Mouse (Mus musculus) forebrain, embryonic 12.5 days (tissue): Measurements from ENCODE around the gene Arl8b. TPM values are rescaled to one million over a fixed set of nuclear protein-coding genes. Genes with fewer than 3 reads are reported as not detected.
"Not testable (repeated sequence)": the region's sequence is repeated elsewhere in the genome, so short reads cannot be mapped to it uniquely, and the experiment has no call there.

Source experiments
- ATAC-seq: fragments of 200-750 bp; cut with Nextera tagmentation; 2 replicates; pipeline ENCODE4 v1.8.0; 2017; ENCODE audit warnings: moderate TSS enrichment; ENCODE audit not compliant: low FRiP score
- H3K27ac ChIP-seq: fragments of 300-500 bp; sonication (generic); 2 replicates; pipeline ENCODE4 v1.5.1; 2016; ENCODE audit warnings: mild to moderate bottlenecking
- H3K27me3 ChIP-seq: fragments of 300-500 bp; sonication (generic); 2 replicates; pipeline ENCODE4 v1.6.1; 2016; ENCODE audit warnings: mild to moderate bottlenecking
- H3K36me3 ChIP-seq: fragments of 300-500 bp; sonication (generic); replicated peaks from 2 replicates; pipeline ENCODE4 v1.6.1; 2016; ENCODE audit warnings: mild to moderate bottlenecking
- H3K4me1 ChIP-seq: fragments of 300-500 bp; sonication (generic); 2 replicates; pipeline ENCODE4 v1.6.1; 2016
- H3K4me2 ChIP-seq: fragments of 300-500 bp; sonication (generic); 2 replicates; pipeline ENCODE4 v1.6.1; 2016; ENCODE audit warnings: mild to moderate bottlenecking, moderate library complexity
- H3K4me3 ChIP-seq: fragments of 300-500 bp; sonication (generic); replicated peaks from 2 replicates; pipeline ENCODE4 v1.5.1; 2016; ENCODE audit warnings: mild to moderate bottlenecking
- H3K9ac ChIP-seq: fragments of 300-500 bp; sonication (generic); 2 replicates; pipeline ENCODE4 v1.6.1; 2016; ENCODE audit warnings: mild to moderate bottlenecking
- H3K9me3 ChIP-seq: fragments of 300-500 bp; sonication (generic); 2 replicates; pipeline ENCODE4 v1.6.1; 2016
- WGBS: fragments of 180-500 bp; shearing (Covaris S2); methylation state at CpG from one replicate; pipeline ENCODE4 v1.1.7; 2016; 5-methylcytosine and 5-hydroxymethylcytosine counted together
- polyA plus RNA-seq: library from polyadenylated mRNA; unstranded; fragments of >200 nt; fragmentation: Nextera tagmentation; extraction: Ambion mirVana; gene quantifications from 2 replicates; pipeline ENCODE4 v1.2.1, GENCODE M21; 2016

Arl8b gene
- polyA plus RNA-seq, 1 experiment from 2014 or later, result 81.8 TPM

DNA sequence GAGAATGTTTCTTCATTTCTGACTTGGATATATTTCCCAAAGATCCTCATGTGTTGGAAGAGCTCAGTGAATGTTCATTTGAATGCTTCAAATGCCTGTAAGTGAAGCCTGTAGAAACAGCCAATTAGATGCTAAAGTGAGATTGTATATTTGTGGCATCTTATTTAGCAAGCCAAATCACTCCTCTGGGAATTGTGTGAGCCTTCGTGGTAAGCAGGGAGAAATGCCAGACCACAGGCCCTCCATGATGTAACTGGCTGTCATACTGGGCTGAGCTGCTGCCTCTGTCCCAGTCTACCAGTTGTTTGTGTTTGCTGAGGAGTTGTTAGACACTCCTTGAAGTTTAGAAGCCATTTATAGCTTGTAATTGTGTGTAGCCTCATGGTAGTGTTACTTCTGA lies 60.8 kb downstream of the Arl8b start:
- Histone ChIP-seq H3K9me3 (no peaks in the 10 kb centered on the region), H3K4me3 (no peak overlapping the region), H3K4me2 (no peak overlapping the region), H3K4me1 (no peaks in the 10 kb centered on the region), H3K27ac (no peak overlapping the region), H3K36me3 (peaks cover 48% of the 10 kb centered on the region), H3K9ac (no peak overlapping the region), H3K27me3 (no peaks in the 10 kb centered on the region)
- 96% methylated on average over 1 of the region's 1 CpGs for whole genome bisulfite sequencing
- no peak for ATAC-seq

DNA sequence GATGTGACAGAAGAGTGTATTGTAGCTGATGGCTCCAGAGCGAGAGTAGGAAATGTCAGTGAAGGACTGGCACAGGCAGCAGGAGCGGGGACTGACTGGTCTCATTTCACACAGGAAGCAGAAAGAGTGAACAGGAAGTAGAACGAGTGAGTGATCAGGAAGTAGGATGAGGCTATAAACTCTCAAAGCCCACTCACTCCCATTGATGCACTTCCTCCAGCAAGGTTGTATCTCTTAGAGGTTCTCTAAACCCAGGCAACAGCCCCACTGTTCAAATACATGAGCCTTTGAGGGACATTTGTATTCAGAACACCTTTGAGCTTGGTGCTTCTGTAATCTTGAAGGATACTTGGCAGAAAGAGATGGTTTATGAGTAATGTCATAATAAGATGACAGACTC lies 61.2 kb downstream of the Arl8b start:
- H3K36me3 ChIP-seq, result peaks cover 52% of the 10 kb centered on the region
- H3K9me3 ChIP-seq, result no peaks in the 10 kb centered on the region
- no peak overlapping the region for H3K4me3 ChIP-seq
- no peaks in the 10 kb centered on the region for H3K4me1 ChIP-seq
- H3K9ac ChIP-seq, result no peak overlapping the region
- H3K4me2 ChIP-seq, result no peak overlapping the region
- H3K27me3 ChIP-seq, result no peaks in the 10 kb centered on the region
- WGBS, result 82% methylated on average over 3 of the region's 3 CpGs
- ATAC-seq, result no peak
- no peak overlapping the region for H3K27ac ChIP-seq

DNA sequence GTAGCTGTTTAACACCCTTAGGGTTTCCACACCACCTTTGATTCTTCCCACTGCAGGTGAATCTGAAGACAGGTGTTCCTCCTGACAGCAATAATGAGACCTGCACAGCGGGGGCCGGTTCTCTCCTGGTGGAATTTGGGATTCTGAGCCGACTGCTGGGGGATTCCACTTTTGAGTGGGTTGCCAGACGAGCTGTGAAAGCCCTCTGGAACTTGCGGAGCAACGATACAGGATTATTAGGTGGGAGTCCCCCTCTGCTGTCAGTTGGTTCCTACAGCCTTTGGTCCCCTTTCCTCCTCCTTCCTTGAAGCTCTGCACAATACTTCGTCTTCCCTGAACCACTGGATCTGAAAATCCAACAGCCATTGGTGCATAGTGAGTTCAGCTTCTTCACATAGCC lies 61.9 kb downstream of the Arl8b start:
- Histone ChIP-seq H3K36me3 (peaks cover 50% of the 10 kb centered on the region), H3K4me3 (no peak overlapping the region), H3K4me1 (no peaks in the 10 kb centered on the region), H3K9ac (no peak overlapping the region), H3K27me3 (no peaks in the 10 kb centered on the region), H3K4me2 (no peak overlapping the region), H3K27ac (no peak overlapping the region), H3K9me3 (no peaks in the 10 kb centered on the region)
- WGBS, result 91% methylated on average over 7 of the region's 7 CpGs
- ATAC-seq, result no peak

DNA sequence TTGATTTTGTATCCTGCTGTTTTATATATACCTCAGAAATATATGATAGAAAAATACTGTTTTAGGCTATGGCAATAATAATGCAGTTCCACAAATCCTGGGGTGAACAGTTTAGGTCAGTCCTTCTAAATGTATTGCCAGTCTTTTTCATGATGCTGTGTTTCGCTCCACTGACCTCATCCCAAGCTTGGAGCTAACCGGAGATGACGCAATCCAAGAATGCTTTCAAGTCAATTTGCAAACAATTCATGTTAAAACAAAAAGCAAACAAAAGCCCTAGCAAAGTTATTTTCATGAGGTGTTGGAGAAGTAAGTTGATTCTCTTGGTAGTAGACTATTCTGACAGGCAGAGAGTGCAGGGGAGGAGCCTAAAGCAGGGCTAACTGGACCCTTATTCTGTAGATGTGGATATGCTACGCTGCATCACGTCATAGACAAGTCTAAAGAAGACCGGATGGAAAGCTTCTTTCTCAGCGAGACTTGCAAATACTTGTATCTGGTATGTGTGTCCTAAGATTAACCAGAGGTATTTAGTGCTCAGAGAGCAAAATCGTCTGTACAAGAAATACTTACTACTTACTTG lies 69.3 kb downstream of the Arl8b start:
- WGBS, result 96% methylated on average over 8 of the region's 8 CpGs
- H3K27ac ChIP-seq, result no peak overlapping the region
- no peak overlapping the region for H3K4me2 ChIP-seq
- no peaks in the 10 kb centered on the region for H3K9me3 ChIP-seq
- peaks cover 74% of the 10 kb centered on the region for H3K36me3 ChIP-seq
- no peak overlapping the region for H3K9ac ChIP-seq
- ATAC-seq, result no peak
- no peak overlapping the region for H3K4me3 ChIP-seq
- no peaks in the 10 kb centered on the region for H3K27me3 ChIP-seq
- no peaks in the 10 kb centered on the region for H3K4me1 ChIP-seq

GRCm38 (mm10) chr6:108852986-108853385 lies 70.1 kb downstream of the Arl8b start:
- Histone ChIP-seq H3K27me3 (no peaks in the 10 kb centered on the region), H3K4me3 (no peak overlapping the region), H3K9ac (no peak overlapping the region), H3K4me2 (no peak overlapping the region), H3K9me3 (no peaks in the 10 kb centered on the region), H3K36me3 (peaks cover 69% of the 10 kb centered on the region), H3K4me1 (no peaks in the 10 kb centered on the region), H3K27ac (no peak overlapping the region)
- no peak for ATAC-seq
- 93% methylated on average over 5 of the region's 5 CpGs for WGBS

- no peaks in the 10 kb centered on the region for H3K4me1 ChIP-seq
- no peak overlapping the region for H3K4me3 ChIP-seq
- no peaks in the 10 kb centered on the region for H3K27me3 ChIP-seq
- no peak for ATAC-seq
- H3K4me2 ChIP-seq, result no peak overlapping the region
- peaks cover 30% of the 10 kb centered on the region for H3K36me3 ChIP-seq
- H3K9me3 ChIP-seq, result peaks cover 4% of the 10 kb centered on the region; the same call in 1 of the 2 replicates
- WGBS, result 95% methylated on average over 9 of the region's 9 CpGs
- no peak overlapping the region for H3K9ac ChIP-seq
- no peak overlapping the region for H3K27ac ChIP-seq
Observed at GRCm38 (mm10) chr6:108858583-108858982, 75.7 kb downstream of the Arl8b start.

DNA sequence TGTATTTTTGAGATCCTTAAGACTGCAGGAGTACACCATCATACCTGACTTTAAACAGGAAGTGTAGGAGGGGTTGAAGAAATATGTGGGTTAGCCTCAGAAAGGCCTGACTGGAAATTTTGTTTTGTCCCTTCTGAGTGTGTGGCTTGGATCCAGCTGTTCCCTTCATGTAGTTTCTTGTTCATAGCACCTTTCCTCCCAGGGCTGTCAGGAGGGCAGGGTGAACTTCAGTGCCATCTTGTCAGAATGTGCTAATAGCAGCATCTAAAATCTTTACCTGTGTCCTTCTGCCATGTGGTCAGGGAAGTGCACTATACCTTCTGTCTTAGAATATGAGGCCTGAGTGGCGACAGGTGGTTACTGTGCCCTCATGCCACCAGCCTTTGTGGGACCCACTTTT lies 78.3 kb downstream of the Arl8b start:
- H3K4me1 ChIP-seq, result no peaks in the 10 kb centered on the region
- 96% methylated on average over 1 of the region's 1 CpGs for WGBS

GRCm38 (mm10) chr6:108862548-108862947 lies 79.6 kb downstream of the Arl8b start:
- peaks cover 3% of the 10 kb centered on the region; the same call in 1 of the 2 replicates for H3K36me3 ChIP-seq
- H3K4me2 ChIP-seq, result no peak overlapping the region
- ATAC-seq, result no peak
- no peaks in the 10 kb centered on the region for H3K27me3 ChIP-seq
- H3K4me3 ChIP-seq, result no peak overlapping the region
- H3K27ac ChIP-seq, result no peak overlapping the region
- WGBS, result 92% methylated on average over 2 of the region's 2 CpGs
- no peak overlapping the region for H3K9ac ChIP-seq
- no peaks in the 10 kb centered on the region for H3K4me1 ChIP-seq
- H3K9me3 ChIP-seq, result peaks cover 4% of the 10 kb centered on the region; the same call in 1 of the 2 replicates

More for the DNA sequence above, 78.3 kb downstream of the Arl8b start:
- H3K27ac ChIP-seq, result no peak overlapping the region
- H3K4me2 ChIP-seq, result no peak overlapping the region
- ATAC-seq, result no peak
- no peaks in the 10 kb centered on the region for H3K27me3 ChIP-seq
- peaks cover 8% of the 10 kb centered on the region for H3K36me3 ChIP-seq
- no peak overlapping the region for H3K4me3 ChIP-seq
- no peak overlapping the region for H3K9ac ChIP-seq
- peaks cover 4% of the 10 kb centered on the region; the same call in 1 of the 2 replicates for H3K9me3 ChIP-seq

GRCm38 (mm10) chr6:108866317-108866716 lies 83.4 kb downstream of the Arl8b start:
- no peaks in the 10 kb centered on the region for H3K27me3 ChIP-seq
- H3K27ac ChIP-seq, result no peak overlapping the region
- no peak overlapping the region for H3K4me3 ChIP-seq
- H3K36me3 ChIP-seq, result no peaks in the 10 kb centered on the region
- no peak overlapping the region for H3K9ac ChIP-seq
- H3K4me1 ChIP-seq, result no peaks in the 10 kb centered on the region
- 86% methylated on average over 5 of the region's 5 CpGs for WGBS
- ATAC-seq, result no peak
- H3K4me2 ChIP-seq, result no peak overlapping the region
- H3K9me3 ChIP-seq, result peaks cover 4% of the 10 kb centered on the region; the same call in 1 of the 2 replicates

GRCm38 (mm10) chr6:108869031-108869430 lies 86.1 kb downstream of the Arl8b start:
- H3K27ac ChIP-seq, ATAC-seq, H3K9ac ChIP-seq, H3K4me3 ChIP-seq, H3K27me3 ChIP-seq, H3K4me1 ChIP-seq, H3K9me3 ChIP-seq, H3K4me2 ChIP-seq, H3K36me3 ChIP-seq: not testable (repeated sequence)
- WGBS, result 46% methylated on average over 2 of the region's 2 CpGs

DNA sequence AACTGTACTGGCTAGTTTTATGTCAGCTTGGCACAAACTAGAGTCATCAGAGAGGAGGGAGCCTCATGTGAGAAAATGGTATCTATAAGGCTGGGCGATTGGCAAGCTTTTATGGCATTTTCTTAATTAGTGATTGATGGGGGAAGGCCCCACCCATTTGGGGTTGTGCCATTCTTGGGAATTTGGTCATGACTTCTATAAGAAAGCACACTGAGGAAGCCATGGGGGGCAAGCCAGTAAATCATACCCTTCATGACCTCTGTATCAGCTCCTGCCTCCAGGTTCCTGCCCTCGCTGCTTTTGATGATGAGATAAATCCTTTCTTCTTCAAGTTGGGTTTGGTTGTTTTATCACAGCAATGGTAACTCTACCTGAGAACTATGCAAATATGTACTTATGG lies 87.5 kb downstream of the Arl8b start:
- Histone ChIP-seq H3K9ac (no peak overlapping the region), H3K9me3 (no peaks in the 10 kb centered on the region), H3K4me2 (no peak overlapping the region), H3K36me3 (no peaks in the 10 kb centered on the region), H3K4me1 (no peaks in the 10 kb centered on the region), H3K27me3 (no peaks in the 10 kb centered on the region), H3K4me3 (no peak overlapping the region), H3K27ac (no peak overlapping the region)
- 94% methylated on average over 2 of the region's 2 CpGs for WGBS
- no peak for ATAC-seq

- Histone ChIP-seq H3K27ac (no peak overlapping the region), H3K4me1 (peaks cover 6% of the 10 kb centered on the region), H3K36me3 (no peaks in the 10 kb centered on the region), H3K4me2 (no peak overlapping the region), H3K27me3 (no peaks in the 10 kb centered on the region), H3K4me3 (no peak overlapping the region), H3K9ac (no peak overlapping the region), H3K9me3 (no peaks in the 10 kb centered on the region)
- 90% methylated on average over 4 of the region's 4 CpGs for WGBS
- ATAC-seq, result no peak
Observed at GRCm38 (mm10) chr6:108871251-108871650, 88.4 kb downstream of the Arl8b start.
